Mouse (Mus musculus): Measurements from ENCODE around the gene Zfp462. TPM values are rescaled to one million over a fixed set of nuclear protein-coding genes. Genes with fewer than 3 reads are reported as not detected.
"Not testable (repeated sequence)": the region's sequence is repeated elsewhere in the genome, so short reads cannot be mapped to it uniquely, and the experiment has no call there.

Gene Zfp462
- polyA plus RNA-seq, 1 experiment from 2014 or later: 0.21 TPM

GRCm38 (mm10) chr4:54972096-54972495 is 27.2 kb downstream of the Zfp462 start:
- no peaks in the 10 kb centered on the region for H3K27me3 ChIP-seq
- no peak overlapping the region for H3K4me3 ChIP-seq (replicated peaks)
- H3K36me3 ChIP-seq (replicated peaks): no peaks in the 10 kb centered on the region
- WGBS (ENCODE audit: insufficient replicate concordance): 69% methylated on average over 4 of the region's 4 CpGs
- no peak for ATAC-seq (ENCODE audit: insufficient read depth)
- no peaks in the 10 kb centered on the region for H3K9me3 ChIP-seq (replicated peaks)
- no peaks in the 10 kb centered on the region for H3K4me1 ChIP-seq (replicated peaks)
- no peak overlapping the region for H3K27ac ChIP-seq (replicated peaks)
- H3K9ac ChIP-seq: no peak overlapping the region
- no peak overlapping the region for H3K4me2 ChIP-seq

DNA sequence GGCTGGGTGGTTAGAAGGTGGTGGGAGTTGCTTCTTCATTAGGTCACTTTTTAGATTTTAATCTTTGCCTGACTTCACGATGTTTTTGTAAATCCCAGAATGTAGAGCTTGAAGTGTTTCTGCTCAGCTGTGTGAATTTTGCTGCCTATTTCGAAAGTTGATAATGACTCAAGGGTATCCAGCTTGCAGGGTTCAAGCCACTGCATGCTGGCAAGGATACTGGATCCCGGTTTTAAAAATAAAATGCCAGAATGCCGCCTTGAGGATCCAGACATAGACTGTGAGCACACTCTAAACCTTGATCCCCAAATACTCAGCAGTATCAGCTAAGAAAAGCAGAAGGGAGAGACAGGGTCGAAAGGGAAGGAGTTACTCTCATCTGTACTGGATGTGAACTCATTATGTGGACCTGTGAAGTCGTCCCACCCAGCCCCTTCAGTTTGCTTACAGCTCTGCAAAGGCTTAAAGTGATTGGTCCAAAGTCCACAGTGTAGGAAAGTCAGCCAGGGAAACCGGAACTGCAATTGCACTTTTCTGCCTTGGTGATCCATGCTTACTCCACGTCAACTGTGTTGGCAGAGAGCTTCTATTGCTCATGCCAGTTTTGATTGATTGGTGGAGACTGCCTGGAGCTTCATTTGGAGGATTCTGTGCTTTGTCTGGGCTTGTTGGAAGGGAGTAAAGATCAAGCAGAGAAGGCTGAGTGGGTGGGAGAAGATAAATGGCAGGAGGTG is 28.1 kb downstream of the Zfp462 start:
- no peak for ATAC-seq (ENCODE audit: insufficient read depth)
- 44% methylated on average over 8 of the region's 8 CpGs for WGBS (ENCODE audit: insufficient replicate concordance)
- Histone ChIP-seq H3K4me2 (no peak overlapping the region), H3K27me3 (no peaks in the 10 kb centered on the region), H3K4me3 (replicated peaks) (no peak overlapping the region), H3K27ac (replicated peaks) (no peak overlapping the region), H3K36me3 (replicated peaks) (no peaks in the 10 kb centered on the region), H3K9me3 (replicated peaks) (no peaks in the 10 kb centered on the region), H3K4me1 (replicated peaks) (no peaks in the 10 kb centered on the region), H3K9ac (no peak overlapping the region)

GRCm38 (mm10) chr4:54979771-54980472 is 35.1 kb downstream of the Zfp462 start:
- no peak for ATAC-seq (ENCODE audit: insufficient read depth)
- 27% methylated on average over 13 of the region's 13 CpGs for WGBS (ENCODE audit: insufficient replicate concordance)
- no peaks in the 10 kb centered on the region for H3K4me1 ChIP-seq (replicated peaks)
- no peaks in the 10 kb centered on the region for H3K9me3 ChIP-seq (replicated peaks)
- H3K4me2 ChIP-seq: no peak overlapping the region
- H3K36me3 ChIP-seq (replicated peaks): no peaks in the 10 kb centered on the region
- H3K9ac ChIP-seq: no peak overlapping the region
- no peaks in the 10 kb centered on the region for H3K27me3 ChIP-seq
- H3K27ac ChIP-seq (replicated peaks): no peak overlapping the region
- no peak overlapping the region for H3K4me3 ChIP-seq (replicated peaks)

GRCm38 (mm10) chr4:54984502-54984901 is 39.7 kb downstream of the Zfp462 start:
- Histone ChIP-seq H3K9ac (no peak overlapping the region), H3K27me3 (no peaks in the 10 kb centered on the region), H3K4me2 (no peak overlapping the region), H3K36me3 (replicated peaks) (no peaks in the 10 kb centered on the region), H3K4me1 (replicated peaks) (no peaks in the 10 kb centered on the region), H3K9me3 (replicated peaks) (no peaks in the 10 kb centered on the region), H3K27ac (replicated peaks) (no peak overlapping the region), H3K4me3 (replicated peaks) (no peak overlapping the region)
- WGBS (ENCODE audit: insufficient replicate concordance): 51% methylated on average over 2 of the region's 2 CpGs
- no peak for ATAC-seq (ENCODE audit: insufficient read depth)

- no peak for ATAC-seq (ENCODE audit: insufficient read depth)
- WGBS (ENCODE audit: insufficient replicate concordance): 54% methylated on average over 4 of the region's 4 CpGs
Observed at GRCm38 (mm10) chr4:54986671-54987070, 41.8 kb downstream of the Zfp462 start.

GRCm38 (mm10) chr4:54987256-54987655 is 42.4 kb downstream of the Zfp462 start:
- H3K9me3 ChIP-seq (replicated peaks): no peaks in the 10 kb centered on the region
- no peak for ATAC-seq (ENCODE audit: insufficient read depth)
- H3K9ac ChIP-seq: no peak overlapping the region
- no peaks in the 10 kb centered on the region for H3K4me1 ChIP-seq (replicated peaks)
- no peak overlapping the region for H3K4me3 ChIP-seq (replicated peaks)
- no peaks in the 10 kb centered on the region for H3K27me3 ChIP-seq
- no peak overlapping the region for H3K4me2 ChIP-seq
- H3K27ac ChIP-seq (replicated peaks): no peak overlapping the region
- 56% methylated on average over 3 of the region's 3 CpGs for WGBS (ENCODE audit: insufficient replicate concordance)
- H3K36me3 ChIP-seq (replicated peaks): no peaks in the 10 kb centered on the region

More at GRCm38 (mm10) chr4:54986671-54987070, 41.8 kb downstream of the Zfp462 start:
- no peak overlapping the region for H3K4me2 ChIP-seq
- H3K9me3 ChIP-seq (replicated peaks): no peaks in the 10 kb centered on the region
- no peaks in the 10 kb centered on the region for H3K27me3 ChIP-seq
- H3K9ac ChIP-seq: no peak overlapping the region
- H3K4me1 ChIP-seq (replicated peaks): no peaks in the 10 kb centered on the region
- H3K4me3 ChIP-seq (replicated peaks): no peak overlapping the region
- no peak overlapping the region for H3K27ac ChIP-seq (replicated peaks)
- H3K36me3 ChIP-seq (replicated peaks): no peaks in the 10 kb centered on the region

DNA sequence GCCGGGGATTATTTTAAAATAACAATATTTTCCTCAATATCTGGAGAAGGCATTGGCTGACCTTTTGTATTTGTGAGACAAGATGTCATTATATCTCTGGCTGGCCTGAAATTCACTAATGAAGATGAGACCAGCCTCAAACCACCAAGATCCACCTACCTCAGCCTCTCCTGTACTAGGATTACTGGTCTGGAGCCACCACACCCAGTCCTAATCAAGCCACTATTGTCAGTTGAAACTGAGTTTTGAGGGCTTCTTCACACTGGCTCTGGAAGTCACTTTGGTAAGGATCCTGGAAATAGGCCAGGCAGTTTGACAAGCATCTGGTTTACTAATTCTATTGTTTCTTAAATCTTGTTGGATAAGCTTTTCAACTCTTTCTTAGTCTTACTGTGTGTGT is 43.1 kb downstream of the Zfp462 start:
- no peak for ATAC-seq (ENCODE audit: insufficient read depth)
- H3K27me3 ChIP-seq: no peaks in the 10 kb centered on the region
- no peak overlapping the region for H3K4me2 ChIP-seq
- no peaks in the 10 kb centered on the region for H3K4me1 ChIP-seq (replicated peaks)
- H3K4me3 ChIP-seq (replicated peaks): no peak overlapping the region
- 69% methylated on average over 1 of the region's 1 CpGs for WGBS (ENCODE audit: insufficient replicate concordance)
- H3K9me3 ChIP-seq (replicated peaks): no peaks in the 10 kb centered on the region
- no peak overlapping the region for H3K27ac ChIP-seq (replicated peaks)
- no peak overlapping the region for H3K9ac ChIP-seq
- no peaks in the 10 kb centered on the region for H3K36me3 ChIP-seq (replicated peaks)

DNA sequence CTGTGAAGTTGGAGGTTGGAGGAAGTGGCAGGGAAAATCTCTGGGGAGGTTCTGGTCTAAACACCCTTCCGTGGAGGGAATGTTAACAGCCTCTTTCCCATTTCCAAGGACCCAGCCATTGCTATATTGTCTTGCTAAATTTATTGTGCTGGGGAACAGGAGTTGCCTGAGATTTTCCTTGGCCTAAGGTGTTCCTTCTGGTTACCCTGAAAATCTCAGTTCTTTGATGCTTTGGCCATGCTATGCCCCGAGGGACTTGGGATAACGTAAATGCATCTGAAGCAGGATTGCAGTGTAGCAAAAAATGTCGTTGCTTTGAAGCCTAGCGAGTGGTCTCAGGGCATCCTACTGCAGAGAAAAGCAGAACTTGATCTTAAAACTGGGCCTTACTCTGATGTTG is 47.1 kb downstream of the Zfp462 start:
- Histone ChIP-seq H3K27ac (replicated peaks) (no peak overlapping the region), H3K9me3 (replicated peaks) (no peaks in the 10 kb centered on the region), H3K36me3 (replicated peaks) (no peaks in the 10 kb centered on the region), H3K9ac (no peak overlapping the region), H3K4me3 (replicated peaks) (no peak overlapping the region), H3K27me3 (no peaks in the 10 kb centered on the region), H3K4me2 (no peak overlapping the region), H3K4me1 (replicated peaks) (no peaks in the 10 kb centered on the region)
- 50% methylated on average over 5 of the region's 5 CpGs for WGBS (ENCODE audit: insufficient replicate concordance)
- ATAC-seq (ENCODE audit: insufficient read depth): no peak

- ATAC-seq (ENCODE audit: insufficient read depth); H3K4me2 ChIP-seq: not testable (repeated sequence)
Observed at GRCm38 (mm10) chr4:54993001-54993400, 48.2 kb downstream of the Zfp462 start.

GRCm38 (mm10) chr4:54995258-54995657 is 50.4 kb downstream of the Zfp462 start:
- Histone ChIP-seq H3K27ac (replicated peaks) (no peak overlapping the region), H3K36me3 (replicated peaks) (no peaks in the 10 kb centered on the region), H3K27me3 (no peaks in the 10 kb centered on the region), H3K4me2 (no peak overlapping the region), H3K9ac (no peak overlapping the region), H3K4me1 (replicated peaks) (no peaks in the 10 kb centered on the region), H3K4me3 (replicated peaks) (no peak overlapping the region), H3K9me3 (replicated peaks) (no peaks in the 10 kb centered on the region)
- ATAC-seq (ENCODE audit: insufficient read depth): no peak
- WGBS (ENCODE audit: insufficient replicate concordance): 72% methylated on average over 1 of the region's 1 CpGs

More at GRCm38 (mm10) chr4:54993001-54993400, 48.2 kb downstream of the Zfp462 start:
- not testable (repeated sequence) for H3K27me3 ChIP-seq; H3K36me3 ChIP-seq (replicated peaks); H3K4me1 ChIP-seq (replicated peaks); H3K27ac ChIP-seq (replicated peaks); H3K9me3 ChIP-seq (replicated peaks); H3K9ac ChIP-seq; H3K4me3 ChIP-seq (replicated peaks)

GRCm38 (mm10) chr4:54996064-54996463 is 51.2 kb downstream of the Zfp462 start:
- Histone ChIP-seq H3K4me2 (no peak overlapping the region), H3K27ac (replicated peaks) (no peak overlapping the region), H3K4me3 (replicated peaks) (no peak overlapping the region), H3K4me1 (replicated peaks) (no peaks in the 10 kb centered on the region), H3K9me3 (replicated peaks) (no peaks in the 10 kb centered on the region), H3K27me3 (no peaks in the 10 kb centered on the region), H3K36me3 (replicated peaks) (no peaks in the 10 kb centered on the region), H3K9ac (no peak overlapping the region)
- ATAC-seq (ENCODE audit: insufficient read depth): no peak
- WGBS (ENCODE audit: insufficient replicate concordance): 47% methylated on average over 2 of the region's 2 CpGs

Measured in liver, embryonic 15.5 days (tissue).